Mouse (Mus musculus): ENCODE data around the gene Arih2.

DNA sequence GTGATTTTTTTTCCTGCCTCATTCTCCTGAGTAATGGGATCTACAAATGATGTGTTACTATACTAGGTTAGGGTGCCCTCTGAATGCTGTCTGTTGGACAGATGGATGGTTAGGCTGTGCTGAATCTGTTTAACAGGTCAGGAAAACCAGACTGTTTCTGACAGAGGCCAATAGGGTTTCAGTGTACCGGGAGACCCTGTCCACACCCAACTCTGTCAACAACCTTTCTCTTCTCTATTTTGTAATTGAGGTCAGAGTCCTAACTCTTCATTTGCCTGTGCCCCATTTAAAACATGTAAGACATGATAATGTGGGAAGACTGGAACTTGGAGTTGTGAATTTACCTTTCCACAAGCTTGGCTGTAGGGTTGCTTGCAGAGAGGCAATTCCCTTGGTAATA is 40.8 kb upstream of the Arih2 start:
- TF ChIP-seq POLR2A (IDR thresholded peaks at IDR 0.05; ENCODE audit: control insufficient read depth, low read depth, low read length) (no peak), CTCF (IDR thresholded peaks at IDR 0.05; ENCODE audit: control insufficient read depth, insufficient read depth, insufficient replicate concordance, low read depth, low read length) (no peak)
